Mouse (Mus musculus) neural tube, embryonic 14.5 days (tissue): Measurements from ENCODE around the gene Nup85. TPM values are rescaled to one million over a fixed set of nuclear protein-coding genes. Genes with fewer than 3 reads are reported as not detected.

Experiments used
- ATAC-seq: fragments of 200-750 bp; cut with Nextera tagmentation; 2 replicates; pipeline ENCODE4 v1.8.0; 2017; ENCODE audit warnings: low read depth, mild to moderate bottlenecking, moderate TSS enrichment, moderate library complexity
- H3K27ac ChIP-seq: fragments of 300-500 bp; sonication (generic); 2 replicates; pipeline ENCODE4 v1.5.1; 2014; ENCODE audit warnings: low read depth, mild to moderate bottlenecking, control low read depth, low read length, moderate library complexity, mixed read lengths
- H3K27me3 ChIP-seq: fragments of 300-500 bp; sonication (generic); 2 replicates; pipeline ENCODE4 v1.6.1; 2014; ENCODE audit warnings: low read length; ENCODE audit not compliant: control insufficient read depth, insufficient read depth
- H3K36me3 ChIP-seq: fragments of 300-500 bp; sonication (generic); 2 replicates; pipeline ENCODE4 v1.6.1; 2014; ENCODE audit warnings: low read length, mixed read lengths; ENCODE audit not compliant: control insufficient read depth, insufficient read depth
- H3K4me1 ChIP-seq: fragments of 300-500 bp; sonication (generic); 2 replicates; pipeline ENCODE4 v1.6.1; 2014; ENCODE audit warnings: low read length; ENCODE audit not compliant: control insufficient read depth, insufficient read depth
- H3K4me2 ChIP-seq: fragments of 300-500 bp; sonication (generic); 2 replicates; pipeline ENCODE4 v1.6.1; 2014; ENCODE audit warnings: mild to moderate bottlenecking, low read depth, low read length, control low read depth
- H3K4me3 ChIP-seq: fragments of 300-500 bp; sonication (generic); 2 replicates; pipeline ENCODE4 v1.5.1; 2014; ENCODE audit warnings: low read depth, low read length, control low read depth, mixed read lengths
- H3K9ac ChIP-seq: fragments of 300-500 bp; sonication (generic); replicated peaks from 2 replicates; pipeline ENCODE4 v1.6.1; 2014; ENCODE audit warnings: low read depth, mild to moderate bottlenecking, control low read depth, low read length, mixed read lengths
- H3K9me3 ChIP-seq: fragments of 300-500 bp; sonication (generic); 2 replicates; pipeline ENCODE4 v1.6.1; 2016; ENCODE audit warnings: low read length; ENCODE audit not compliant: control insufficient read depth
- WGBS: fragments of 180-500 bp; shearing (Covaris S2); extraction: QIAGEN DNeasy Blood & Tissue Kit; methylation state at CpG from one replicate; pipeline ENCODE4 v1.1.7; 2014; 5-methylcytosine and 5-hydroxymethylcytosine counted together
- polyA plus RNA-seq: library from polyadenylated mRNA; unstranded; fragments of >200 nt; fragmentation: Nextera tagmentation; extraction: Ambion mirVana; gene quantifications from 2 replicates; pipeline ENCODE4 v1.2.1, GENCODE M21; 2014

Gene Nup85
- polyA plus RNA-seq, 1 experiment from 2014 or later: 98.2 TPM

- Histone ChIP-seq H3K27me3 (no peaks in the 10 kb centered on the region), H3K36me3 (no peaks in the 10 kb centered on the region), H3K9me3 (no peaks in the 10 kb centered on the region), H3K9ac (no peak overlapping the region; the same call in 1 of the 2 replicates), H3K4me2 (no peak overlapping the region), H3K4me1 (no peaks in the 10 kb centered on the region), H3K27ac (no peak overlapping the region), H3K4me3 (no peak overlapping the region)
- no peak for ATAC-seq
- WGBS: 77% methylated on average over 17 of the region's 17 CpGs
Observed at GRCm38 (mm10) chr11:115555717-115556116, 8.5 kb upstream of the Nup85 start.

- Histone ChIP-seq H3K27ac (peak overlapping the region; percentile 86; the same call in 1 of the 2 replicates), H3K9ac (no peak overlapping the region), H3K36me3 (peaks cover 11% of the 10 kb centered on the region; the same call in 1 of the 2 replicates), H3K9me3 (no peaks in the 10 kb centered on the region), H3K27me3 (no peaks in the 10 kb centered on the region), H3K4me1 (peaks cover 7% of the 10 kb centered on the region; the same call in 1 of the 2 replicates), H3K4me2 (peak overlapping the region; percentile 80), H3K4me3 (peak overlapping the region; percentile 61)
- ATAC-seq: no peak
- WGBS: 35% methylated on average over 4 of the region's 4 CpGs
Observed at GRCm38 (mm10) chr11:115563406-115563805, 828 bp upstream of the Nup85 start.

- Histone ChIP-seq H3K27ac (no peak overlapping the region), H3K4me1 (peaks cover 7% of the 10 kb centered on the region; the same call in 1 of the 2 replicates), H3K27me3 (no peaks in the 10 kb centered on the region), H3K4me2 (peak overlapping the region; percentile 80), H3K9ac (peak overlapping the region; percentile 72), H3K36me3 (peaks cover 21% of the 10 kb centered on the region; the same call in 1 of the 2 replicates), H3K4me3 (peak overlapping the region; percentile 61), H3K9me3 (no peaks in the 10 kb centered on the region)
- no peak for ATAC-seq
- 24% methylated on average over 7 of the region's 7 CpGs for WGBS
Observed at GRCm38 (mm10) chr11:115564961-115565360, 727 bp downstream of the Nup85 start.

GRCm38 (mm10) chr11:115579080-115579479 is 14.8 kb downstream of the Nup85 start:
- no peaks in the 10 kb centered on the region for H3K4me1 ChIP-seq
- peaks cover 41% of the 10 kb centered on the region for H3K36me3 ChIP-seq
- H3K9me3 ChIP-seq: no peaks in the 10 kb centered on the region
- no peak overlapping the region for H3K27ac ChIP-seq
- ATAC-seq: no peak
- H3K27me3 ChIP-seq: no peaks in the 10 kb centered on the region
- H3K4me2 ChIP-seq: no peak overlapping the region
- H3K4me3 ChIP-seq: no peak overlapping the region
- no peak overlapping the region for H3K9ac ChIP-seq

- no peak overlapping the region for H3K9ac ChIP-seq
- H3K4me1 ChIP-seq: no peaks in the 10 kb centered on the region
- H3K27ac ChIP-seq: no peak overlapping the region
- no peaks in the 10 kb centered on the region for H3K27me3 ChIP-seq
- H3K9me3 ChIP-seq: no peaks in the 10 kb centered on the region
- H3K4me3 ChIP-seq: no peak overlapping the region
- 81% methylated on average over 10 of the region's 10 CpGs for WGBS
- no peak overlapping the region for H3K4me2 ChIP-seq
- ATAC-seq: no peak
- peaks cover 75% of the 10 kb centered on the region for H3K36me3 ChIP-seq
Observed at GRCm38 (mm10) chr11:115582913-115583606, 18.8 kb downstream of the Nup85 start.

GRCm38 (mm10) chr11:115584376-115585073 is 20.3 kb downstream of the Nup85 start:
- no peaks in the 10 kb centered on the region for H3K9me3 ChIP-seq
- WGBS: 90% methylated on average over 10 of the region's 10 CpGs
- no peak overlapping the region for H3K4me3 ChIP-seq
- H3K27me3 ChIP-seq: no peaks in the 10 kb centered on the region
- no peak for ATAC-seq
- no peaks in the 10 kb centered on the region for H3K4me1 ChIP-seq
- no peak overlapping the region for H3K27ac ChIP-seq
- no peak overlapping the region for H3K4me2 ChIP-seq
- peaks cover 77% of the 10 kb centered on the region for H3K36me3 ChIP-seq
- no peak overlapping the region for H3K9ac ChIP-seq

GRCm38 (mm10) chr11:115585573-115586100 is 21.4 kb downstream of the Nup85 start:
- Histone ChIP-seq H3K27me3 (no peaks in the 10 kb centered on the region), H3K9ac (no peak overlapping the region), H3K36me3 (peaks cover 88% of the 10 kb centered on the region), H3K4me1 (no peaks in the 10 kb centered on the region), H3K4me2 (no peak overlapping the region), H3K27ac (no peak overlapping the region), H3K9me3 (no peaks in the 10 kb centered on the region), H3K4me3 (no peak overlapping the region)
- 94% methylated on average over 7 of the region's 7 CpGs for WGBS
- ATAC-seq: no peak

- Histone ChIP-seq H3K9ac (no peak overlapping the region), H3K4me3 (no peak overlapping the region), H3K27me3 (no peaks in the 10 kb centered on the region), H3K4me1 (no peaks in the 10 kb centered on the region), H3K9me3 (no peaks in the 10 kb centered on the region), H3K4me2 (no peak overlapping the region), H3K36me3 (peaks cover 90% of the 10 kb centered on the region), H3K27ac (no peak overlapping the region)
- ATAC-seq: no peak
- 95% methylated on average over 9 of the region's 9 CpGs for WGBS
Observed at GRCm38 (mm10) chr11:115586403-115586802, 22.2 kb downstream of the Nup85 start.

GRCm38 (mm10) chr11:115587984-115588383 is 23.8 kb downstream of the Nup85 start:
- Histone ChIP-seq H3K27me3 (no peaks in the 10 kb centered on the region), H3K27ac (no peak overlapping the region), H3K36me3 (peaks cover 89% of the 10 kb centered on the region), H3K4me2 (no peak overlapping the region), H3K9ac (no peak overlapping the region), H3K9me3 (no peaks in the 10 kb centered on the region), H3K4me1 (no peaks in the 10 kb centered on the region), H3K4me3 (no peak overlapping the region)
- ATAC-seq: no peak
- 86% methylated on average over 9 of the region's 9 CpGs for WGBS
